Comparison of ENCODE assay signal across 11 mouse cellular contexts in the genomic region with DNA sequence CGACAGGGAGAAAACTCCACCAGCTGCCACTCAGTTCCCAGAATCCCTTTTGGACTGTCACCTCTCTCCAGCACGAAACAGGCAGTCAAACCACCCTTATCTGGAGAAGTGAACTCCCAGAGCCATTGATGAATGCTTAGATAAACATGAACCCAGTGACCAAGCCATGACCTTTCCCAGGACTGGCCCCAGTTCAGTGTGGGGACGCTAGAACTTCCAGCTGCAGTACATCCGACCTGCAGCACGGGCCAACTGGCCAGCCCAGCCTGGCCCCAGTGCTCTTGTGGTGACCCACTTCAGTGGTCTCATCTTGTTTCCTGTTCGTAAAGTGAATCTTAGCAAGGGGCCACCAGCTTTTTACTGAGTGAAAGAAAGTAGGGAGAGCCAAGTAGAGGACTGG. TPM values are rescaled to one million over a fixed set of nuclear protein-coding genes. Genes with fewer than 3 reads are reported as not detected.
DNase-seq lines count a peak whose midpoint lies in the region; ATAC-seq and TF ChIP-seq lines count a peak whose summit lies in the region.
"Had no signal": no experiment of that assay in that cellular context is flagged by ENCODE, and none has a peak within 500 bp of the region (broad histone marks: within the 10 kb centered on the region; RNA-seq: fewer than 3 reads in every experiment).

No protein-coding gene starts in this region.

- H3K4me2 ChIP-seq in hindbrain, embryonic 11.5 days (replicated peaks; ENCODE audit: low read depth, low read length), result no peak overlapping the region
- H3K4me2 ChIP-seq in neural tube, embryonic 15.5 days, result no peak overlapping the region
- H3K4me2 ChIP-seq: heart, embryonic 15.5 days had no signal

- no peaks in the 10 kb centered on the region for H3K36me3 ChIP-seq in hindbrain, embryonic 11.5 days (ENCODE audit: control insufficient read depth, insufficient read depth, low read length)
- H3K36me3 ChIP-seq in neural tube, embryonic 15.5 days, result no peaks in the 10 kb centered on the region
- H3K36me3 ChIP-seq: heart, embryonic 15.5 days had no signal

- H3K9me3 ChIP-seq in hindbrain, embryonic 11.5 days (ENCODE audit: control insufficient read depth, low read length), result no peaks in the 10 kb centered on the region
- H3K9me3 ChIP-seq in neural tube, embryonic 15.5 days (replicated peaks), result no peaks in the 10 kb centered on the region
- H3K9me3 ChIP-seq: heart, embryonic 15.5 days had no signal

- H3K9ac ChIP-seq in hindbrain, embryonic 11.5 days (ENCODE audit: low read depth, low read length), result no peak overlapping the region
- H3K9ac ChIP-seq in neural tube, embryonic 15.5 days (replicated peaks), result no peak overlapping the region
- H3K9ac ChIP-seq: heart, embryonic 15.5 days had no signal

- no peak for TF ChIP-seq CTCF in gastrocnemius, adult 2 months (IDR thresholded peaks at IDR 0.05)

- ATAC-seq in hindbrain, embryonic 11.5 days (ENCODE audit: low FRiP score), result no peak
- ATAC-seq in neural tube, embryonic 15.5 days (ENCODE audit: low FRiP score), result no peak

- H3K4me3 ChIP-seq in gastrocnemius, adult 2 months, result no peak overlapping the region
- no peak overlapping the region for H3K4me3 ChIP-seq in hindbrain, embryonic 11.5 days (ENCODE audit: low read depth, low read length)
- no peak overlapping the region for H3K4me3 ChIP-seq in neural tube, embryonic 15.5 days (replicated peaks)
- H3K4me3 ChIP-seq: heart, embryonic 15.5 days had no signal

- H3K27me3 ChIP-seq in hindbrain, embryonic 11.5 days (ENCODE audit: control insufficient read depth, insufficient read depth, low read length), result no peaks in the 10 kb centered on the region
- no peaks in the 10 kb centered on the region for H3K27me3 ChIP-seq in neural tube, embryonic 15.5 days (replicated peaks)
- H3K27me3 ChIP-seq: heart, embryonic 15.5 days had no signal

- H3K27ac ChIP-seq in gastrocnemius, adult 2 months, result peak overlapping the region; percentile 48; the same call in 1 of the 2 replicates
- no peak overlapping the region for H3K27ac ChIP-seq in hindbrain, embryonic 11.5 days (ENCODE audit: low read depth, low read length)
- no peak overlapping the region for H3K27ac ChIP-seq in neural tube, embryonic 15.5 days (replicated peaks)
- H3K27ac ChIP-seq: heart, embryonic 15.5 days had no signal

- intact Hi-C loops in gastrocnemius, adult 2 months (cut with DNase I), result no loop called here

- 25% methylated on average over 6 of the region's 6 CpGs for WGBS in hindbrain, embryonic 11.5 days
- 35% methylated on average over 6 of the region's 6 CpGs for WGBS in neural tube, embryonic 15.5 days

- no peaks in the 10 kb centered on the region; the same call in 1 of the 2 replicates for H3K4me1 ChIP-seq in hindbrain, embryonic 11.5 days (replicated peaks; ENCODE audit: control insufficient read depth, insufficient read depth, low read length)
- H3K4me1 ChIP-seq in neural tube, embryonic 15.5 days, result no peaks in the 10 kb centered on the region

- DNase-seq in gastrocnemius, adult 2 months, result peak; percentile 70
- DNase-seq in gastrocnemius, postnatal 10 days, result no peak
- peak; percentile 31 to 51 for DNase-seq in urinary bladder, postnatal 36 days (ENCODE audit: low spot score in 2 of 2)
- no peak for DNase-seq in urinary bladder, postnatal 4 days (ENCODE audit: low spot score in 2 of 2)
- DNase-seq in liver, result peak; percentile 39
- no peak for DNase-seq in cerebellum, postnatal 14 days
- no peak for DNase-seq in hindbrain, embryonic 11.5 days (ENCODE audit: low spot score)
- DNase-seq: cerebellum, adult 9-10 months; right cerebral cortex, postnatal 4 days had no signal

RNA-seq across cellular contexts. Expression of a gene that starts 36.3 kb away (rescaled TPM):
- total RNA-seq in gastrocnemius, adult 2 months (2021), result 1 to 10 TPM; 2.9 to 3.7 TPM
- total RNA-seq in gastrocnemius, postnatal 10 days (2021), result 1 to 10 TPM; 7.4 to 9.0 TPM
- polyA plus RNA-seq in hindbrain, embryonic 11.5 days (2014; fragmentation: Nextera tagmentation; extraction: Ambion mirVana), result 5.5 and 5.6 TPM in 2 replicates
- polyA plus RNA-seq in neural tube, embryonic 15.5 days (2015; fragmentation: Nextera tagmentation; extraction: Ambion mirVana), result 3.6 and 4.0 TPM in 2 replicates

RNA-seq across cellular contexts. Expression of a gene that starts 58.6 kb away (rescaled TPM):
- 1 to 10 TPM; 1.2 to 4.2 TPM for total RNA-seq in gastrocnemius, adult 2 months (2021)
- 1 to 10 TPM; 4.3 to 4.8 TPM for total RNA-seq in gastrocnemius, postnatal 10 days (2021)
- polyA plus RNA-seq in hindbrain, embryonic 11.5 days (2014; fragmentation: Nextera tagmentation; extraction: Ambion mirVana), result 36.7 and 39.7 TPM in 2 replicates
- 1.8 and 2.7 TPM in 2 replicates for polyA plus RNA-seq in neural tube, embryonic 15.5 days (2015; fragmentation: Nextera tagmentation; extraction: Ambion mirVana)

RNA-seq across cellular contexts. Expression of a gene that starts 59.4 kb away (rescaled TPM):
- total RNA-seq in gastrocnemius, adult 2 months (2021), result 10 to 100 TPM; 23.4 to 24.0 TPM
- total RNA-seq in gastrocnemius, postnatal 10 days (2021), result 10 to 100 TPM; 20.9 to 23.4 TPM
- polyA plus RNA-seq in hindbrain, embryonic 11.5 days (2014; fragmentation: Nextera tagmentation; extraction: Ambion mirVana), result 18.7 and 21.5 TPM in 2 replicates
- polyA plus RNA-seq in neural tube, embryonic 15.5 days (2015; fragmentation: Nextera tagmentation; extraction: Ambion mirVana), result 17.3 and 20.2 TPM in 2 replicates

Comparison
In these comparisons a context has a peak if more than half of its experiments do, and no peak if none do; other contexts are left out.
1. DNase-seq: peak in gastrocnemius, adult 2 months (single experiment), urinary bladder, postnatal 36 days (2 of 2) and liver (single experiment); none in gastrocnemius, postnatal 10 days (single experiment), urinary bladder, postnatal 4 days (0 of 2), cerebellum, postnatal 14 days (0 of 2) and hindbrain, embryonic 11.5 days (single experiment).